Mouse (Mus musculus): ENCODE measurements around the gene Mob3a.

The Mob3a gene

DNA sequence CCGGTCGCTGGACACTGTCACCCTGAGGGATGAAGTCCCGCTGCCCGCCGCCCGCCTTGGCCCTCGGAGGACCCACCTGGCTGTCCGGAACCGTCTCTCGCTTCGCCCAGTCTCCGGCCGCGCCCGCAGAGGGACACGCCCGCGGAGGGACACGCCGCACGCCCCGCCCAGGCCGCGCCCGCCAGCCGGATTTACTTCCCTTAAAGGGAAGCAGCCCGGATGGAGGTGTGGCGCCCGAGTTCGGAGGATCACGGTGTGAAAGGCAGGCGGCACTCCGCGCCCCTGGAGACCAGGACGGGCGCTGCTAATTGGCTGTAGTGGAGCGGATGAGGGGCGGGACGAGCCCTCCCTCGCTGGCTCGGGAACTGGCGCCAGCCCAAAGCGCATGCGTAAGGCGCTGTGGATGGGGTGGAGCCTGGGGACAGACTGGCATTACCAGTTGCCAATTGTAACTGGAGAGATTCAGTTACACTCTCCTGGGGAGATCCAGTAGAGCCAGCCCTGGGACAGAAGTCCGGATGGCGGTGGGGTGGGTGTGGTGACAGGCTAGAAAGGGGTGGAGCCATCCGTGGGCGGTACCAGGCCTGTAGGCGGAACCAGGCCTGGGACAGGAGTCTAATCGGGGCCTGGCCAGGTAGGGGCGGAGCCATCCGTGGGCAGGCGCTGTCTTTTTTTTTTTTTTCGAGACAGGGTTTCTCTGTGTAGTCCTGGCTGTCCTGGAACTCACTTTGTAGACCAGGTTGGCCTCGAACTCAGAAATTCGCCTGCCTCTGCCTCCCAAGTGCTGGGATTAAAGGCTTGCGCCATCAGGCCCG lies at the start of gene Mob3a, which contains the start of gene Izumo4:
Gene Mob3a, minus strand, starts transcription at position 257 of the 815 bp plus-strand sequence.
Gene Izumo4, plus strand, starts transcription at position 464 of the 815 bp plus-strand sequence.
- DNase-seq (ENCODE audit: low spot score) = peak; percentile 99

DNA sequence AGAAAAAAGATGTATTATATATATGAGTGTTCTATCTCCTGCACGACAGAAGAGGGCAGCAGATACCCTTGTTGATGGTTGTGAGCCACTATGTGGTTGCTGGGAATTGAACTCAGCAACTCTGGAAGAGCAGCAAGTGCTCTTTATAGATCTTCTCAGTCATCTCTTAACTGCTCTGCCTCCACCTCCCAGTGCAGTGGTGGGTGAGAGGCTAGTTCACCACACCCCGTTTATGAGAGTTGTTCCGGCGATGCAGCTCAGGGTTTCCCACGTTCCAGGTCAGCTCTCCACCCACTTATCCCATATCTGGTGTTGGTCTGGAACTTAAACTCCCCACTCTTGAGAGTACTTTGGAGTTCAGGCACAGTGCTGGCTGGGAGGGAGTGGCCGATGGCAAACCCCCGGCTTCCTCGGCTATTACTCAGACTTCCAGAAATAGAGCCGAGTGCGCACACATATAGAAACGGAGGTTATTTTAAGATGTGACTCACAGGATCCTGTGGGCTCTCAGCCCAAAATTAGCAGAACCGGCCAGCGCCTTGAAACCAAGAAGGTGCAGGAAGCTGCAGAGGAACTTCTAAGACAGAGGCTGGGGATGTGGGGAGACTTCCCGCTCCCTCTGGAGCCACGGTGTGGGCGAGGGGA lies 49.5 kb upstream of the Mob3a start:
- DNase-seq (ENCODE audit: low spot score) = no peak

DNA sequence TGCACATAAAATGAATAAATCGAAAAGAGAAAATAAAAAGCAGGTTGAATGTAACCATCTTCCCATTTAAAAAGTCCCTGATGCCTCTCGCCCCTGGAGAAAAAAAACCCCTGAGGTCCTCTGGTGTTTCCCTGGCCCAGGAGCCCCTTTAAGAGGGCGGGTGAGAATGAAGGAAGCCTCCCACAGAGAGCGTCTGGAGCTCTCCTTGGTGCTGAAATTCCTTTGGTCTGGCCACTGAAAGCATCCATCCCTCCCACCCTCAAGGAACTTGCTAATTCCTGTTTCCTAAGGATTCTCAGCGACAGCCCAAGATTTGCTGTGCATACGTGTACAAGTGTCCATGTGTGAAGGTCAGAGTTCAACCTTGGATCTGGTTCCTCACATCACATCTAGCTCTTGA lies 46.8 kb upstream of the Mob3a start:
- peak; percentile 83 for DNase-seq (ENCODE audit: low spot score)

DNA sequence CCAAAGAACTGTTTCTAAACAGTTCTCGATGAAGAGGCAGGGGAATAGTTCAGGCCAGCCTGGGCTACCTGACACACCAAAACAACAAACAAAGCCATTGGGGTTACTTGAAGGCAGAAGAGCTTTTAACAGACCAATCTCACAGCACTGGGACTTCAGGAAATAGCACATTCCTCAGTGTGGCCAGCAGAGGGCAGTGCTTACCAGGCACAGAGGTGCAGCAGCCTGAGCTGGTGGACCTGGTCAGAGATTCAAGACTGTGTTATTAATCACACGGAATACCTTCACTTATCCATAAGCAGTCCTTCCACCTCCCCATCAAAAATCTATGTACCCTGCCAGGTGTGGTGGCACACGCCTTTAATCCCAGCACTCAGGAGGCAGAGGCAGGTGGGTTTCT lies 45.6 kb upstream of the Mob3a start:
- peak; percentile 84 for DNase-seq (ENCODE audit: low spot score)

DNA sequence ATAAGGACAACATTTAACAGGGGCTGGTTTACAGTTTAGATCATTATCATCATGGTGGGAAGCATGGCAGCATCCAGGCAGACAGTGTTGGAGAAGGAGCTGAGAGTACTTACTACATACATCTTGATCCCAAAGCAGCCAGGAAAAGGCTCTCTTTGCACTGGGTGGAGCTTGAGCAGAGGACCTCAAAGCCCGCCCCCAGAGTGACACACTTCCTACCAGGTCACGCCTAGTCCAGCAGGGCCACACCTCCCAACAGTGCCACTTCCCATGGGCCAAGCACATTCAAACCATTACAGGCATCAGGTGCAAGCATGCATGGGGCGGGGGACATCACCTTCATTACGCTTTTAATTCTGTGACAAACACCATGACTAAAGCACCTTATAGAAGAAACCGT lies 42.5 kb upstream of the Mob3a start:
- no peak for DNase-seq (ENCODE audit: low spot score)

DNA sequence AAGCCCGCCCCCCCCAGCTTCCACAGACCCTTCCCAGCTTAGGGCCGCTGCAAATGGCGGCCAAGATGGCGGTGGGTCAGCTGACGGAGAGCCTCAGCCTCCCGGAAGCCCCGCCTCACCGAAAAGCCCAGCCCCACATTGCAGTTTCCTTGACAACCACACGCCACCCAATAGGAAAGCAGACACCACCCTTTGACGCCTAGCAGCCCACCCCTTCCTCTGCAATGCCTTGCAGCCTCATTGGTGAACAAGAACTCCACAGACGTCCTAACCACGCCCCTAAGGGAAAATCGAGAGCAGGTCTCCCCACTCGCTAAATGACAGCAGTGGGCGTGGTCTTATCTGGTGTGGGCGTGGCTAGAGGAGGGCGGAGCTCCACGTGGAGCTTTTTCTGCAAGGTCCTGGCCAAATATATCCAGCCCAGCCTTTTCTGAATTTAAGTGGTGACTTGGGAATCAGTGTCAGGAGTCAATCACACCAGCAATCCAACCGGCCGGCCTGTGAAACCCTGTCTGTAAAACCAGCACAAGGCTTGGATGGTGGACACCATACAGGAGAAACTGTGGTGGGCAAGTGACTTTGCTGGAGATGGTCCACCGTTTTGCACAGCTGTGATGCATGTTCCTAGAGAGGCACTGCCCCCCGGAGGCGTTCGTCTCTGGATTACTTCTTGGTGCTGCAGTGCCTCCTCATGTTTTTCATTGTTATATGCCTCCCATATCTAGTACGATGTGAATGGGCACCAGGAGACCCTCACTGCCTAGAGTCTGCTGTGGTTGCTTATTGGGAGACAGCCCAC lies 40.6 kb upstream of the Mob3a start, which contains the start of gene Ap3d1:
Gene Ap3d1, minus strand, starts transcription at position 85 of the 799 bp plus-strand sequence.
- DNase-seq (ENCODE audit: low spot score) = peak; percentile 99

DNA sequence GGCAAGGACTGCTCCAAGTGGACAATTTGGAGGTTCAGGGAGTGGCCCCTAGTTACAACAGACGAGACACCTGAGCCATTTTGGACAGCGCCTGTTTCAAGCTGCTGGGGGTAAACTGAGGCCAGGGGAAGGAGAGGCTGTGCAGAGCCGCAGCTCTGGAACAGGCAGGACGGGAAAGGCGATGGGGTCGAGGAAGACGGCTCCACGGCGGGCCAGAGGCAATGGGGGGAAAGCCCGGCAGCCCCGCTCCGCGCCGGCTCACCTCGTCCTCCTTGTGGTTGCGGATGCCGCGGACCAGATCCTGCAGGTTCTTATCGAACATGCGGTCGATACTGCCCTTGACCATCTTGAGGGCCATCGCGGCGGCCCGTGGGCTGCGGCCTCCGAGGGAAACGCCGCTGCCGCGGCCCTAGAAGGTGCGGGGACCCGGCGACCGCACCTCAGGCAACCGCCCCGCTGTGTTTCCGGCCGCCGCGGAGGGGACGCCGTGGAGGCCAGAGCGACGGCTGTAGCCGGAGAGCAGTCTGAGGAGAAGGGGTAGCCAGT lies 39.9 kb upstream of the Mob3a start:
- no peak for DNase-seq (ENCODE audit: low spot score)

DNA sequence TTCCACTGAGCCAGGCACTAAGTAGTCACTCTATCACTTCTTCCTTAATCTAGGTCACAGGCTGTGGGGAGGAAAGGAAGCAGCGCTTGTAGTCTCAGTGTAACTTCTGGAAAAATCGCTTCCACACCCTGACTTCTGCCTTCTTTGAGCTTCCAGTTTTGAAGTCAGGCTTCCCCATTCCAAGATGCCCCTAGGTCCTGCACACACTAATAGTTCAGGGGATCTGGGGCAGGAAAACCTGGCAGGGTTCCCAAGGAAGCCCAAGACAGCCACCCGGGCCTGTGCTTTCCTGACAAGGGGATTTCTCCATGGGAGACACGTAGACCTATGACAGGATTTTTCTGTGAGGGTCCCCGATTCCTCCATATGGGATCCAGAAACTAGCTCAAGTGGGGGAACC lies 39.4 kb upstream of the Mob3a start:
- no peak for DNase-seq (ENCODE audit: low spot score)

DNA sequence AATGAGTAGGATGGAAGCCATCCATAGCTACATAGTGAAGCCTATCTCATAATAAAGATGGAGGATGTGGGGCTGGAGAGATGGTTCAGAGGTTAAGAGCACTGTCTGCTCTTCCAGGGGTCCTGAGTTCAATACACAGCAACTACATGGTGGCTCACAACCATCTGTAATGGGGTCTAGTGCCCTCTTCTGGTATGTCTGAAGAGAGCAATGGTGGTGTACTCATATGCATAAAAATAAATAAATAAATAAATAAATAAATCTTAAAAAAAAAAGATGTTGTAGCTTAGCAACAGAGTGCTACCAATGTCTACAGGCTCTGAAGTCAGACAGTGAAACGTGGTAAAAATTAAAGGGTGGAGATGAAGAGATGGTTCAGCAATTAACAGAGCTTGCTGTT lies 36.9 kb upstream of the Mob3a start:
- no peak for DNase-seq (ENCODE audit: low spot score)

DNA sequence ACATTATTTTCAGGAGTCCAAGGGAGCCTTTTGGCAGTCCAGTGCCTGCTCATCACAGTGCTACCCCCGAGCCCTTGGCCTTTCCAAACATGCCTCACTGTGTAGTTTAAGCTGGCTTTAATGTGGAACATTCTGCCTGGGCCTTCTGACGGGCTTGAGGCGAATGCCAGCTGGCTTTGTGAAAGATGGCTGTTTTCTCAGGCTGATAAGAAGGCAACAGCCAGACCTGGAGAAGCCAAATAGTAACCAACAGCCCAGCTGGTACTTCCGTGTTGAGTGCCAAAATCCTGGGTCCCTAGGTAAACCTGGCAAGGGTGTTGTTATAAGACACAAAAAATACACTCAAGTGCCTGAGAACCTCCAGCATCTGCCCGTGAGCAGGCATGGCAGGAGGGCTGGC lies 35.0 kb upstream of the Mob3a start:
- DNase-seq (ENCODE audit: low spot score) = no peak

DNA sequence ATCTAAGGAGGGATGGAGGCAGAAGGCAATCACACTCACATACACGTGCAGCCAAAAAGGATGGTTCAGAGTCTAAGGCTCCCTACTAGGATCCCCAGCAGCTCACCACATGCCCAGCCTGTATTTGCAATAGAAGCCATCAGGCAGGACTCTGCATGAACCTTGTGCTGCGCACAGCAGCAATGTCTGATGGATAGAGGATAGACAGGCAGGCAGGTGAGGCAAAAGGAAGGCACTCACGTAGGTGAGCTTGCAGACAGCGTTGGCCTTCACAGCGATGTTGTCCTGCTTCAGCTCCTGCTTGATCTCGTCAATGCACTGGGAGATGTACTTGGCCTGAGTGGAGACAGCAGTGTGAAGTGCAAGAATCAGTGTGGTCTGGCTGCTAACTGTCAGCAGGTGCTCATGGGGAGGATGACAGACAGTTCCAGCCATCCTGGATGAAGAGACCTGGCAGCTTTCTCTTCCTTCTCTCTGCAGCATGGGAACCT lies 30.9 kb upstream of the Mob3a start:
- DNase-seq (ENCODE audit: low spot score) = no peak

DNA sequence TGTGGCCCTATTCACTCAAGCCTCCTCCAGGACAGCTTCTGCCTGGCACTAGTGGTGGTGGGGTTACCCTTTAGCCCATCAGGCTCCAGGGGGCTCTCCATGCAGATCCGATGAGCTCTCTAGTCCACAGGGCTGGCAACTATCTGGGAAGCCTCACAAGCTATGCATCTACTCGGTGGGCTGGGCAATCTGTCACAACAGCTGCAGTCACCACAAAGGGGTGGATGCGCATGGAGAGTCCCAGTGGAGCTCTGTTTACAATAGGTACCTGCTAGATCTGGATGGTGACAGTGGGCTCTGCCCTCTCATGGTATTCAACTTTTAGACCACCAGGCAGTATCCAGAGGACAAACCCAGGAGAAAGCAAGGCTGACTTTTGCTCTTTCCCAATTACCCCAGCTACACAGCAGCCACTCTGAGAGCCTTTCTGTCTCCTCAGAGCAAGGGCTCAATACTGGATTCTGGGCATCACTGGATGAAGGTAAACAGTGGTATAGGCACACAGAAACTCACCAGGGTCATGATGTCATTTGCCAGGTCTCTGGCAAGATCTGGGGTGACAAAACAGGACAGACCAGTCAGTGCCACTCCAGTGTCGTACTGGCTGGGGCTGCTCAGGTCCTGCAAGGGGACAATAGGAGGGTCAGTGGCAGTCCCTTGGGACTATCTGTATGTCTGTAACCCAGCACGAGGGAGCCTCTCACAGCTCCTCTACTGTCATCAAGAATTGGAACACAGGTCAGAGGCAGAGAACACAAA lies 25.8 kb upstream of the Mob3a start:
- no peak for DNase-seq (ENCODE audit: low spot score)

DNA sequence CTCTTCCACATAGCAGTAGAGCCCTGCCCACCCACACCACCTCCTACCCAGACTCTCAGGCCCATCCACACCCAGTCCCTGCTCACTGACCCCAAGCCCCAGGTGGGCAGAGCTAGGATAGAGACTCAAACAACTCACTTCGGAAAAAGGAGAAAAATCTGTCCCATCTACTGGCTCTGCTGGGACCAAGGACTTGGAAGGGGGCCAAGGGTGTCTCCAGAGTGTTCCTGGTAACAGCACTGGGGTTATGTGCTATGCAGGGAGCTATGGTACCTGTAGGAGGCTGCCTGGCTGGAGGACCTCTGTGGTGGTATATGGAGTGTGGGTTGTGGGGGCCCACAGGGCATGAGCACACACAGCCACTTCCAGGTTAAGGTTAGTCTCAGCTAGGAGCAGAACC lies 15.5 kb upstream of the Mob3a start:
- DNase-seq (ENCODE audit: low spot score) = no peak

DNA sequence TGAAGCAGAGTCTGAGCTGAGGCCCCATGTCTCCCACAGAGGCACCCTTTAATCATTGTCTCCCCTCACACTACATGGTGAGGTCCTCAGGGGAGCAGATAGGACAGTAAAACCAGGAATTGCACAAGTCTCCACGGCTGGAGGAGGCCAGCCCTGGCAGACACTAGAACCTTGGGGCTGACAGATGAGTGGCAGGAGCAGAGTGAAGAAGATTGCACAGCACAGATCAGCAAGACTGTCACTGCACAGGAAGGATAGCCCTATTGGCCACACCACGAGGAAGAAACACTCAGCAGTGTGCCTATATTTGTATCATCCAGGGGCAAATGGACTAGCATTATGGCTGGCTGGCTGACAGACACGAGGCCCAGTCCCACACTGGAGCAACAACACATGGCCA lies 9.1 kb upstream of the Mob3a start:
- DNase-seq (ENCODE audit: low spot score) = no peak

DNA sequence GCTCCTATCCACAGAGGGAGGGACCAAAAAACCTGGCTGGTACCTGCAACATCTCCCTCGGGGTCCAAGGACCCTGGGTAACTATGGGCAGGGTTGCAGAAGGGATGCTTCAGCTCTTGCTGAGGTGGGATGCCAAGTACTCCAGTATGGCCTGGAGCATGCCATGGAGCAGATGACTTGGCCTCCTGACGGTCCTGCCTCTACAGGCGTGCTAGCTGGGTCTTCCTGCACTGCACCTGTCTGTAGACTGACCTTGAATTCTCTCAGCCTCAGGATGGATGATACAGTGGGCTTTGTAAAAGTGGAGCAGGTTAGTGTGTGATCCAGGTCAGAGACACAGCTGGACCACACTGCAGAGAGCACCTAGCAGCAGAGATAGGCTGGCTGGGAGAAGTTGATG lies 3.7 kb upstream of the Mob3a start:
- no peak for DNase-seq (ENCODE audit: low spot score)

DNA sequence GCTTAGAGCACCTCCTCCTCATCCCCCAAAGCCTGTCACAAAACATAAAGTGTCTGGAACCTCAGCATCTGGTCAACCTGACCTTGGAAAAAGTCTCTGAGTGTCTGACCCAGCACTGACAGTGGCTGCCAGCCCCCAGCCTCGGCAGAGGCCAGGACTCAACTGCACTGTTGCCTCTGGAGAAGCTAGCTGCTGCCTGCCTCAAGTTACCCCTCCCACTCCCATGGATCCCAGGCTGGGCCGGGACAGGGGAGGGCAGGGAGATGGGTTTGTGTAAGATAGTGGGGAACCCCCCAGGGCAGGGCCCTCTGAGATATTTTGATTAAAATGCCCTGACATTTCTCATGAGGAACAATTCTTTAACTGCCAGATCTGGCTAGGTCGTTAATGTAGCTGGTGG lies 3.3 kb upstream of the Mob3a start:
- DNase-seq (ENCODE audit: low spot score) = no peak

DNA sequence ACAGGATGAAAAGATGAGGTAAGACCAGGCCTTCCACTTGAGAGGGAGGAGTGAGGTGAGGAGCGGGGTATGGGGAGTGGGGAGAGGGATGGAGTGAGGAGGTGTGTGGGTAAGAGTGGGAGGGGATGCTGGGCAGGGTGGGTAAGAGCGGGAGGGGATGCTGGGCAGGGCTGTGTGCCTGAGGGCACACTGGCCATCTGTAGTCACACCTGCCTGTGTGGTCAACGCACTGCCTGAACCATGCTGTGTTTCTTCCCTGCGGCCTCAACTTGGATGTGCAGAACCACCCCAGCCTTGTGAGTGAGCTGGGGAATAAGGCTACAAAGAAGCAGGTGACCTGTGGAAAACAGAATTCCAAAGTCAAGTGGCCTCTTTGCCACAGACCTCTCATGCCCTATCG lies 2.6 kb upstream of the Mob3a start:
- no peak for DNase-seq (ENCODE audit: low spot score)

DNA sequence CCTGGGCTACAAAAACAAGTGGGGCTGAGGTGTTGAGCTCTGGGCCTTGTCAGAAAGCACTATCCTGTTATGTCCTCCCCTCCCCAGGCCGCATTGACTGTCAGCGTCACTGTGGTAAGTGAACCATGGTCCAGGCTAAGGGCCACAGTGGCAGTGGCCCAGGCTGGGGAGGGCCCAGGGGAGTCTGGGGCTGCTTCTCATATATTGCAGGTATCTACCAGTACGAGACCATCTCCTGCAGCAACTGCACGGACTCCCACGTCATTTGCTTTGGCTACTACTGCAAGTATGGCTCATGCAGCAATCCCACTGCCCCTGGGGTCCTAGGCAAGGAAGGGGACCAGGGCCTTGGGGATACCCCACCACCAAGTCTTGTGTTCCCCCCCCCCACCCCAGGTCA lies 1.9 kb upstream of the Mob3a start:
- no peak for DNase-seq (ENCODE audit: low spot score)

DNA sequence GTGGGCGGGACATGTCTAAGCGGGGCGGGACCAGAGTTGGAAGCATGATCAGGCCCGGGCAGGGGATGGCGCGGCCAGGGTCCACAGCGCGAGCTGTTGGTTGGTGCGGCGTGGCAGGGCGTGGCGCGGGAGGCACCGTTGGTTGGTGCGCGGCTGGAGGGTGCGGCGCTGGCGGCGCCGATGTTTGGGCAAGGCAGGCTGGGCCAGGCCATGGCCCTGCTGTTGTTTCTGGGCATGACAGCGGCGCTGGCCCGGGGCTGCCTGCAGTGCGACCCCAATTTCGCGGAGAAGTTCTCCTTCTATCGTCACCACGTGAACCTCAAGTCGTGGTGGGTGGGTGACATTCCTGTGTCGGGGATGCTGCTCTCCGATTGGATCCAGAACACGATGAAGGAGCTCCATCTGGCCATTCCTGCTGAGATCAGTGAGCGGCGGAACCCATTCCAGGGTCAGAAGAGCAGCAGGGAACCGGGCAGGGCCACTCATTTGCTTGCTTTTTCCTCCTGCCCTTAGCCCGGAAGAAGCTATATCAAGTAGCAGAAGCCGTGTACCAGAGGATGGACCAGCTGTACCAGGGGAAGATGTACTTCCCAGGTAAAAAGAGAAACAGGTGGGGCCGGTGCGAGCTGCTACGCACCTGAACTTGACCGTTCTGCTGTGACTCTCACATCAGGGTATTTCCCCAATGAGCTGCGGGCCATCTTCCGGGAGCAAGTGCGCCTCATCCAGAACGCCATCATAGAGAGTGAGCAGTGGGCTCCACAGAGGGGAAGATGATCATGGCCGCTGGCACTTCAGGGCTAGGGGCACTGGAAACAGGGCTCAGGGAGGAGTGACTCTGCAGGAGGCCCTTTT lies 986 bp upstream of the Mob3a start:
- DNase-seq (ENCODE audit: low spot score) = peak; percentile 82

DNA sequence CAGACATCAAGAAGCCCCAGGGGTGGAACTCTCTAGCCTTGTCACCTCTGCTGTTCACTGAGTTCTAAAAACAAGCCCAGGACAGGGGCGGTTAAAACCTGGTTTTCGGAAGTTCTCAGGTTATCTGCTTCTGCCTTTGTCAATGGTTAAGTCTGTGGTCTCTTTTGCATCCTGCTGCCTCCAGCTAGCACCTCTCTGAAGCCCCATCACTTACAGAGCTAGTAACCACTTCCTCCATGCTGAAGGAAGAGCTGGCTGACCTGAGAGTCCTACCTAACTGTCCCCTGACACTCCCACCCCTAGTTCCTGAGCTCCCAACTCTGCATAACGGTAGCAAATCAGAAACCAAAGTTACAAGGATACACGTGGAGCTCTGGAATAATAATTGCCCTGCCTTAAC lies 1.0 kb downstream of the Mob3a start:
- no peak for DNase-seq (ENCODE audit: low spot score)

Data from retina, embryonic 14.5 days (tissue).